Mouse (Mus musculus) lung, adult 2 months (tissue): ENCODE data around the gene Clca4b. TPM values are rescaled to one million over a fixed set of nuclear protein-coding genes. Genes with fewer than 3 reads are reported as not detected.
"Not testable (repeated sequence)": the region's sequence is repeated elsewhere in the genome, so short reads cannot be mapped to it uniquely, and the experiment has no call there.

Source experiments
- DNase-seq: peaks from one replicate; pipeline ENCODE4 v3.0.0; 2022
- H3K4me1 ChIP-seq: fragments of 200-500 bp; 2 replicates; pipeline ENCODE4 v1.6.1; 2011; ENCODE audit warnings: low read length; ENCODE audit not compliant: control insufficient read depth, insufficient read depth
- H3K4me3 ChIP-seq: fragments of 200-500 bp; replicated peaks from 2 replicates; pipeline ENCODE3; 2011; ENCODE audit warnings: low read depth, mild to moderate bottlenecking, control low read depth, low read length; ENCODE audit errors: extremely low read depth
- CTCF ChIP-seq: fragments of 200-500 bp; IDR thresholded peaks from 2 replicates; pipeline ENCODE4 v1.5.1; 2011; ENCODE audit warnings: mild to moderate bottlenecking, low read length, control low read depth; ENCODE audit not compliant: insufficient read depth
- POLR2A ChIP-seq: fragments of 200-500 bp; IDR thresholded peaks from 2 replicates; pipeline ENCODE4 v1.6.1; 2011; ENCODE audit warnings: low read depth, mild to moderate bottlenecking, control low read depth, low read length, borderline replicate concordance; ENCODE audit errors: extremely low read depth
- WGBS: fragments of 180-500 bp; shearing (Covaris S2); methylation state at CpG from one replicate; pipeline ENCODE4 v1.1.7; 2018; 5-methylcytosine and 5-hydroxymethylcytosine counted together
- polyA plus RNA-seq: library from polyadenylated mRNA; depleted of rRNA; stranded (reverse); fragments of >200 nt; gene quantifications from 2 replicates; pipeline ENCODE4 v1.2.3, GENCODE M21; 2012; rRNA removed

The Clca4b gene
- polyA plus RNA-seq, 1 experiment, result not detected

DNA sequence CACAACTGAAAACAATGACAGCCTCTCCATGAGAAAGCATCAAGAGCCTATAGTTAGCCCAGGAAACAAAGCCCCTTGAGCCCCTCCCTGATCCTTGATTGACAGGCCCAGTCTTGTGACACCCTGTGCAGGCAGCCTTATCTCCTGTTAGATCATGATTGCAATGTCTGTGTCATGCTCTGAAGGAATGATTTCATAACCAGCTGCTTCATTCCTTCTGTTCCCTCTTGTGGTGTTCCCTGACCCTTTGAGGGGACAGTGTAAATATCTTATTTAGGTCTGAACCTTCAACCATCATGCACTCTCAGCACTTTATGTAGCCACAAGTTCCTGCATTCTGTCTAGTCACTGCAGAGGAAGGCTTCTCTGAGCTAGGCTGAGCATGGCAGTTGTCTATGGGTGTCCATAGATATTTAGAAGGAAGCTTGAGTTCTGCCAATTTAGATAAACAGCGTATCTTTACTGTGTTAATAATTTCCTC is 722 bp upstream of the Clca4b start:
- Histone ChIP-seq H3K4me1 (no peaks in the 10 kb centered on the region), H3K4me3 (no peak overlapping the region)
- no peak for DNase-seq
- TF ChIP-seq POLR2A, result no peak
- no peak for TF ChIP-seq CTCF
- WGBS, result 87% methylated on average over 1 of the region's 1 CpGs

DNA sequence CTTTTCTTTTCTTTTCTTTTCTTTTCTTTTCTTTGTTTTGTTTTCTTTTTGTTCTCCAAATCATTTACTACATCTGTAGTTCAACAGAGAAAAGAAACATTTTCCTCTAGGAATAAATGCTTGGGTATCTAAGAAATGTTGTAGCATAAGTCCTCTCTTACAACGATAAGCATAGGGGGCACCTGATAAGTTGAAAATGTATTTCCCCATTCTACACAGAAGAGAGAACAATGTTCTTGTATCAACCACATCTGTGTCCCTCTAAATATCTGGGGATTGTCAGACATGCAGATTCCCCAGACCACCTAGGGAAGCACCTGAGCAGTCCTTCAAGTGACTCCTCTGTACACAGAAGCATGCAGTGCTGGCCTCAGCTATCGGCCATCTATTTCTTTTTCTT is 18.3 kb downstream of the Clca4b start:
- no peak for DNase-seq
- Histone ChIP-seq H3K4me3 (no peak overlapping the region), H3K4me1 (no peaks in the 10 kb centered on the region)
- no peak for TF ChIP-seq POLR2A
- TF ChIP-seq CTCF, result no peak
- 88% methylated on average over 2 of the region's 2 CpGs for WGBS

DNA sequence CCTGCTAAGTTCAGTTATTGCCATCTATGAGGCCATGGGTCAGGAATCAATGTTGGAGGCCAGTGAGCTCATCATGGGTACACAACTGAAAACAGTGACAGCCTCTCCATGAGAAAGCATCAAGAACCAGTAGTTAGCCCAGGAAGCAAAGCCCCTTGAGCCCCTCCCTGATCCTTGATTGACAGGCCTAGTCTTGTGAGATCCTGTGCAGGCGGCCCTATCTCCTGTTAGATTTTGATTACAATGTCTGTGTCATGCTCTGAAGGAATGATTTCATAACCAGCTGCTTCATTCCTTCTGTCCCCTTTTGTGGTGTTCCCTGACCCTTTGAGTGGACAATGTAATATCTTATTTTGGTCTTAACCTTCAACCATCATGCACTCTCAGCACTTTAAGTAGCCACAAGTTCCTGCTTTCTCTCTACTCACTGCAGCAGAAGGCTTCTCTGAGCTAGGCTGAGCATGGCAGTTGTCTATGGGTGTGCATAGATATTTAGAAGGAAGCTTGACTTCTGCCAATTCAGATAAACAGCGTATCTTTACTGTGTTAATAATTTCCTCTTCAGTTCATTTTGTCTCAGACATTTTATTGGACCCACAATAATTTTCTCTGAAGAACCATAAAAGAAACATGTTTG is 35.2 kb downstream of the Clca4b start:
- Histone ChIP-seq H3K4me1 (no peaks in the 10 kb centered on the region), H3K4me3 (no peak overlapping the region)
- TF ChIP-seq POLR2A, result no peak
- no peak for TF ChIP-seq CTCF
- WGBS, result 76% methylated on average over 2 of the region's 2 CpGs
- DNase-seq, result no peak

DNA sequence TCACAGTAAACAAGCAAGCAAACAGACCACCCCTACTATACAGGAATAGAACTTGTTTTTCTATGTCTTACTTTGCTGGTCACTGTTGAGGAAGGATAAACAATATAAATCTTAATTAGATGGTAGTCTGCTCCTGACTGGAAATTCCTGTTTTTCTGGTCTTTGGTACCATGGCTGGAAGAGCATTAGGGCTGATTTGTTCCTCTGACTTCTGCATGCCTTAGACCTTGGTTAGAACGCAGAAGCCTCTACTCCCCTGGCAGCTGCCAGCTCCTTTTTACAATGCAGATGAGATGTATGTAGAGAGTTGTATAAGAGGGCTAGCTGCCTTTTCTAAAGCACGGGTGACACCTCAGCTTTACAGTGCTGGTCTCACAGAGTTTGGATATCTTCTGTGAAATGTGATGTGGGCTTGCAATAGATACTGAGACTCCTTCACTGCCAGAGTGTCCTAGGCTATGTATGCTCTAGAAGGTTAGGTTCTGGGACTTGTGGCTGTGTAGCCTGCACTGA is 42.0 kb downstream of the Clca4b start:
- no peaks in the 10 kb centered on the region for H3K4me1 ChIP-seq
- WGBS, result 63% methylated on average over 2 of the region's 2 CpGs
- no peak for TF ChIP-seq POLR2A
- TF ChIP-seq CTCF, result no peak
- DNase-seq, result no peak
- H3K4me3 ChIP-seq, result no peak overlapping the region

DNA sequence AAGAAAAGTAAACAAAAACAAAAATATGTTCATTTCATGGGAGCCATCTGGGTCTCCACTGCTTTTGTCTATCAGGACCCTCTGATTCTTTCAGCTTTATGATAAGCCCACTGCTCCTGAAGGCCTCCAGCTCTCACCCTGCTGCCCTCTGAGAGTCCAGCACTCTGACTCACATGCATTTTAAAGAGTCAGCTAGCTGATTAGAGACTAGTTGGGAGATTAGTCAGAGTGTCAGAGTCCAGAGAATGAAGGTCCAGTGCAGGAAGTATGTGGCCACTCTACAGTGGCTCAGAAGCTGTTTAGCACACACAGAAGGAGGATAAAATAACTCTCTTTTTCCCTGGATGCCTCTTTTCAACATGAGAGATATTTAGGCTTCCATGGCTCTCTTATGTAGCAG is 45.4 kb downstream of the Clca4b start:
- Histone ChIP-seq H3K4me3 (no peak overlapping the region), H3K4me1 (no peaks in the 10 kb centered on the region)
- TF ChIP-seq CTCF (no peak), POLR2A (no peak)
- no peak for DNase-seq

DNA sequence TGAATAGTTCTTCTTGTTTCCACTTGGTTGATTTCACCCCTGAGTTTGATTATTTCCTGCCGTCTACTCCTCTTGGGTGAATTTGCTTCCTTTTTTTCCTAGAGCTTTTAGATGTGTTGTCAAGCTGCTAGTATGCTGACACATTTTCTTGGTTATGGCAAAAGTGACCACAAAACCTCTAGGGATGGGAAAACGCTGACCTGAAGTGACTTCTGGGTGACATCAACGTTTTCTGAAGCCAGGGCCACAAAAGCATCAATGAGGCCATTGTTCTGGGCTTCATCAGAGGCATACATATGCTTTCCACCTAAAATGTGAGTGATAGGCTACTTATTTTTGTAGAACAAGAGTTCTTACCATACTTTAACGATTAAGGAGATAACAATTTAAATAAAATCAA is 60.3 kb downstream of the Clca4b start:
- WGBS, result 49% methylated on average over 4 of the region's 4 CpGs
- not testable (repeated sequence) for H3K4me1 ChIP-seq, H3K4me3 ChIP-seq, DNase-seq

Other genes with a start within 250 kb of the Clca4b start
- gene Sh3glb1, start 212.2 kb downstream of the Clca4b start, polyA plus RNA-seq, result 26.2 and 26.5 TPM in 2 replicates
- 0.63 and 0.80 TPM in 2 replicates for gene Clca3a1, start 171.6 kb downstream of the Clca4b start, polyA plus RNA-seq
- gene Clca3a2, start 113.0 kb downstream of the Clca4b start, polyA plus RNA-seq, result 0.32 TPM in 1 of 2 replicates, not detected in the other
- 0.05 and 0.25 TPM in 2 replicates for gene Clca3b, start 83.2 kb downstream of the Clca4b start, polyA plus RNA-seq
- 0.18 TPM in 1 of 2 replicates, not detected in the other for gene Clca4a, start 42.5 kb upstream of the Clca4b start, polyA plus RNA-seq
- gene Clca1, start 100.2 kb upstream of the Clca4b start, polyA plus RNA-seq, result 0.53 and 2.9 TPM in 2 replicates
- gene Clca2, start 166.9 kb upstream of the Clca4b start, polyA plus RNA-seq, result 0.08 and 0.91 TPM in 2 replicates
- gene Odf2l, start 186.1 kb upstream of the Clca4b start, polyA plus RNA-seq, result 1.8 and 2.6 TPM in 2 replicates